Mouse (Mus musculus) heart, adult 8-10 months (tissue): ENCODE measurements at regions not wholly inside any gene's neighbourhood (a gene's known extent, or its start where the extent isn't known, plus 50 kb on each side); places are given as distances from the start of the nearest gene placed in this dataset.

Source experiments
- DNase-seq: peaks from one replicate; pipeline ENCODE4 v3.0.0; 2022; ENCODE audit warnings: low spot score

GRCm38 (mm10) chr6:52368734-52369412, 55.6 kb downstream of the Evx1 start:
- DNase-seq, result peak; percentile 9

- DNase-seq, result no peak
These were observed 57.6 kb downstream of the Evx1 start for GRCm38 (mm10) chr6:52370806-52371360.

GRCm38 (mm10) chr6:52379146-52379545, 65.8 kb downstream of the Evx1 start:
- DNase-seq, result no peak

GRCm38 (mm10) chr6:52379588-52379987, 66.3 kb downstream of the Evx1 start:
- DNase-seq, result no peak

GRCm38 (mm10) chr6:52385044-52385443, 71.7 kb downstream of the Evx1 start:
- DNase-seq, result no peak

- no peak for DNase-seq
These were observed 88.1 kb downstream of the Evx1 start for GRCm38 (mm10) chr6:52401404-52401803.

GRCm38 (mm10) chr6:52409991-52410390, 96.7 kb downstream of the Evx1 start:
- DNase-seq, result no peak

- no peak for DNase-seq
These were observed 97.4 kb downstream of the Evx1 start for GRCm38 (mm10) chr6:52410711-52411110.

GRCm38 (mm10) chr6:52411302-52411701, 98.0 kb downstream of the Evx1 start:
- peak; percentile 16 for DNase-seq

- DNase-seq, result no peak
These were observed 100.3 kb downstream of the Evx1 start for GRCm38 (mm10) chr6:52413639-52414038.

GRCm38 (mm10) chr6:52415341-52415946, 102.1 kb downstream of the Evx1 start:
- no peak for DNase-seq

- DNase-seq, result no peak
These were observed 103.2 kb downstream of the Evx1 start for GRCm38 (mm10) chr6:52416491-52416890.

- peak; percentile 16 for DNase-seq
These were observed 104.3 kb downstream of the Evx1 start for GRCm38 (mm10) chr6:52417439-52418124.

GRCm38 (mm10) chr6:52418451-52419170, 105.3 kb downstream of the Evx1 start:
- DNase-seq, result peak; percentile 48

GRCm38 (mm10) chr6:52420276-52420970, 107.1 kb downstream of the Evx1 start:
- no peak for DNase-seq

GRCm38 (mm10) chr6:52421771-52422170, 108.5 kb downstream of the Evx1 start:
- DNase-seq, result no peak

- no peak for DNase-seq
These were observed 109.4 kb downstream of the Evx1 start for GRCm38 (mm10) chr6:52422686-52423085.

- DNase-seq, result no peak
These were observed 110.3 kb downstream of the Evx1 start for GRCm38 (mm10) chr6:52423581-52424107.

GRCm38 (mm10) chr6:52424440-52424839, 111.1 kb downstream of the Evx1 start:
- DNase-seq, result no peak

- DNase-seq, result no peak
These were observed 111.8 kb downstream of the Evx1 start for GRCm38 (mm10) chr6:52425082-52425481.
